Mouse (Mus musculus) forebrain, embryonic 11.5 days (tissue): ENCODE data around the gene Oxt. TPM values are rescaled to one million over a fixed set of nuclear protein-coding genes. Genes with fewer than 3 reads are reported as not detected.

Source experiments
- ATAC-seq: fragments of 200-750 bp; cut with Nextera tagmentation; replicated peaks from 2 replicates; pipeline ENCODE4 v1.8.0; 2017; ENCODE audit warnings: moderate TSS enrichment; ENCODE audit not compliant: low FRiP score
- DNase-seq: peaks from one replicate; pipeline ENCODE4 v3.0.0-alpha.2; 2017; ENCODE audit warnings: low spot score
- H3K27ac ChIP-seq: fragments of 300-500 bp; sonication (generic); 2 replicates; pipeline ENCODE4 v1.5.1; 2014; ENCODE audit warnings: low read depth, low read length
- H3K27me3 ChIP-seq: fragments of 300-500 bp; sonication (generic); 2 replicates; pipeline ENCODE4 v1.6.1; 2014; ENCODE audit warnings: mild to moderate bottlenecking, low read length, mixed read lengths; ENCODE audit not compliant: control insufficient read depth, insufficient read depth
- H3K36me3 ChIP-seq: fragments of 300-500 bp; sonication (generic); 2 replicates; pipeline ENCODE4 v1.6.1; 2014; ENCODE audit warnings: mild to moderate bottlenecking, low read length, moderate library complexity, mixed read lengths; ENCODE audit not compliant: control insufficient read depth, insufficient read depth
- H3K4me1 ChIP-seq: fragments of 300-500 bp; sonication (generic); replicated peaks from 2 replicates; pipeline ENCODE4 v1.6.1; 2014; ENCODE audit warnings: low read length, mixed read lengths; ENCODE audit not compliant: control insufficient read depth, insufficient read depth
- H3K4me2 ChIP-seq: fragments of 300-500 bp; sonication (generic); 2 replicates; pipeline ENCODE4 v1.6.1; 2014; ENCODE audit warnings: low read depth, mild to moderate bottlenecking, low read length, moderate library complexity, mixed read lengths; ENCODE audit not compliant: severe bottlenecking
- H3K4me3 ChIP-seq: fragments of 300-500 bp; sonication (generic); 2 replicates; pipeline ENCODE4 v1.5.1; 2014; ENCODE audit warnings: low read depth, low read length
- H3K9ac ChIP-seq: fragments of 300-500 bp; sonication (generic); 2 replicates; pipeline ENCODE4 v1.6.1; 2014; ENCODE audit warnings: low read length
- H3K9me3 ChIP-seq: fragments of 300-500 bp; sonication (generic); 2 replicates; pipeline ENCODE4 v1.6.1; 2016; ENCODE audit warnings: low read length, mixed read lengths; ENCODE audit not compliant: control insufficient read depth
- WGBS: fragments of 180-500 bp; shearing (Covaris S2); extraction: QIAGEN DNeasy Blood & Tissue Kit; methylation state at CpG from one replicate; pipeline ENCODE4 v1.1.7; 2014; 5-methylcytosine and 5-hydroxymethylcytosine counted together
- polyA plus RNA-seq: library from polyadenylated mRNA; unstranded; fragments of >200 nt; fragmentation: Nextera tagmentation; extraction: Ambion mirVana; gene quantifications from 2 replicates; pipeline ENCODE4 v1.2.1, GENCODE M21; 2014

Gene Oxt
- polyA plus RNA-seq, 1 experiment from 2014 or later = not detected

GRCm38 (mm10) chr2:130582552-130582951 is 6.6 kb downstream of the Oxt start, which contains the start of gene Avp:
TSS of gene Avp (minus strand) at chr2:130582554.
- Histone ChIP-seq H3K4me3 (no peak within 1 kb of the TSS), H3K4me2 (no peak within 1 kb of the TSS)
- ATAC-seq = no peak

GRCm38 (mm10) chr2:130583902-130584560 is 8.1 kb downstream of the Oxt start:
- H3K4me3 ChIP-seq = no peak overlapping the region
- WGBS = 85% methylated on average over 10 of the region's 10 CpGs
- no peaks in the 10 kb centered on the region for H3K9me3 ChIP-seq
- H3K4me1 ChIP-seq = peaks cover 6% of the 10 kb centered on the region; the same call in 1 of the 2 replicates
- H3K27ac ChIP-seq = no peak overlapping the region
- ATAC-seq (no peak), DNase-seq (no peak)
- no peak overlapping the region for H3K4me2 ChIP-seq
- H3K27me3 ChIP-seq = peaks cover 37% of the 10 kb centered on the region
- H3K9ac ChIP-seq = no peak overlapping the region
- H3K36me3 ChIP-seq = no peaks in the 10 kb centered on the region

More at GRCm38 (mm10) chr2:130582552-130582951, 6.6 kb downstream of the Oxt start, which contains the start of gene Avp:
- Histone ChIP-seq H3K9me3 (no peaks in the 10 kb centered on the region), H3K27me3 (peaks cover 52% of the 10 kb centered on the region), H3K36me3 (no peaks in the 10 kb centered on the region), H3K9ac (no peak within 1 kb of the TSS), H3K27ac (no peak within 1 kb of the TSS), H3K4me1 (peaks cover 6% of the 10 kb centered on the region; the same call in 1 of the 2 replicates)
- no peak for DNase-seq
- 40% methylated on average over 10 of the region's 10 CpGs for WGBS

- H3K9me3 ChIP-seq = no peaks in the 10 kb centered on the region
- H3K4me2 ChIP-seq = no peak overlapping the region
- H3K27ac ChIP-seq = no peak overlapping the region
- DNase-seq (no peak), ATAC-seq (no peak)
- H3K27me3 ChIP-seq = peaks cover 17% of the 10 kb centered on the region
- no peaks in the 10 kb centered on the region; the same call in 1 of the 2 replicates for H3K36me3 ChIP-seq
- no peak overlapping the region for H3K9ac ChIP-seq
- no peak overlapping the region for H3K4me3 ChIP-seq
- WGBS = 84% methylated on average over 6 of the region's 6 CpGs
- peaks cover 1% of the 10 kb centered on the region; the same call in 1 of the 2 replicates for H3K4me1 ChIP-seq
These were observed 10.0 kb downstream of the Oxt start for GRCm38 (mm10) chr2:130586016-130586415.

GRCm38 (mm10) chr2:130588373-130588772 is 12.4 kb downstream of the Oxt start:
- Histone ChIP-seq H3K4me2 (no peak overlapping the region), H3K4me1 (no peaks in the 10 kb centered on the region), H3K4me3 (no peak overlapping the region), H3K36me3 (peaks cover 2% of the 10 kb centered on the region; the same call in 1 of the 2 replicates), H3K27me3 (no peaks in the 10 kb centered on the region; the same call in 1 of the 2 replicates), H3K9me3 (no peaks in the 10 kb centered on the region), H3K9ac (no peak overlapping the region), H3K27ac (no peak overlapping the region)
- ATAC-seq = no peak
- 85% methylated on average over 2 of the region's 2 CpGs for WGBS
- DNase-seq = no peak

- ATAC-seq = no peak
- no peaks in the 10 kb centered on the region for H3K4me1 ChIP-seq
- 58% methylated on average over 4 of the region's 4 CpGs for WGBS
These were observed 13.2 kb downstream of the Oxt start for GRCm38 (mm10) chr2:130589157-130589556.

GRCm38 (mm10) chr2:130589761-130590160 is 13.8 kb downstream of the Oxt start:
- DNase-seq (peak; percentile 20), ATAC-seq (no peak)
- 96% methylated on average over 2 of the region's 2 CpGs for WGBS
- no peaks in the 10 kb centered on the region for H3K4me1 ChIP-seq
- H3K36me3 ChIP-seq = peaks cover 2% of the 10 kb centered on the region; the same call in 1 of the 2 replicates
- no peaks in the 10 kb centered on the region; the same call in 1 of the 2 replicates for H3K27me3 ChIP-seq
- H3K9me3 ChIP-seq = no peaks in the 10 kb centered on the region
- no peak overlapping the region for H3K9ac ChIP-seq
- no peak overlapping the region for H3K4me2 ChIP-seq
- no peak overlapping the region for H3K4me3 ChIP-seq
- H3K27ac ChIP-seq = no peak overlapping the region

More at GRCm38 (mm10) chr2:130589157-130589556, 13.2 kb downstream of the Oxt start:
- peaks cover 2% of the 10 kb centered on the region; the same call in 1 of the 2 replicates for H3K36me3 ChIP-seq
- no peak overlapping the region for H3K4me2 ChIP-seq
- no peaks in the 10 kb centered on the region; the same call in 1 of the 2 replicates for H3K27me3 ChIP-seq
- no peak for DNase-seq
- H3K9ac ChIP-seq = no peak overlapping the region
- no peaks in the 10 kb centered on the region for H3K9me3 ChIP-seq
- H3K27ac ChIP-seq = no peak overlapping the region
- H3K4me3 ChIP-seq = no peak overlapping the region

- Histone ChIP-seq H3K27me3 (no peaks in the 10 kb centered on the region), H3K27ac (no peak overlapping the region), H3K4me3 (no peak overlapping the region), H3K9me3 (no peaks in the 10 kb centered on the region), H3K4me1 (no peaks in the 10 kb centered on the region), H3K4me2 (no peak overlapping the region), H3K9ac (no peak overlapping the region), H3K36me3 (peaks cover 2% of the 10 kb centered on the region; the same call in 1 of the 2 replicates)
- DNase-seq (no peak), ATAC-seq (no peak)
- 91% methylated on average over 2 of the region's 2 CpGs for WGBS
These were observed 15.0 kb downstream of the Oxt start for GRCm38 (mm10) chr2:130591016-130591415.

GRCm38 (mm10) chr2:130595596-130595995 is 19.6 kb downstream of the Oxt start:
- H3K9me3 ChIP-seq = no peaks in the 10 kb centered on the region
- no peak overlapping the region for H3K4me2 ChIP-seq
- peaks cover 2% of the 10 kb centered on the region; the same call in 1 of the 2 replicates for H3K36me3 ChIP-seq
- no peak overlapping the region for H3K4me3 ChIP-seq
- no peaks in the 10 kb centered on the region for H3K27me3 ChIP-seq
- no peak overlapping the region for H3K27ac ChIP-seq
- no peak for DNase-seq
- H3K4me1 ChIP-seq = no peaks in the 10 kb centered on the region
- no peak overlapping the region for H3K9ac ChIP-seq
- ATAC-seq = no peak
- WGBS = 88% methylated on average over 1 of the region's 1 CpGs
